Mouse (Mus musculus) liver, adult 2 months (tissue): ENCODE data around the gene Rhobtb1.

ENCODE experiments used
- CTCF ChIP-seq: fragments of 200-500 bp; IDR thresholded peaks from 2 replicates; pipeline ENCODE4 v1.5.1; 2011; ENCODE audit warnings: low read depth, low read length, control low read depth
- POLR2A ChIP-seq: fragments of 200-500 bp; IDR thresholded peaks from 2 replicates; pipeline ENCODE4 v1.6.1; 2011; ENCODE audit warnings: low read length, control low read depth; ENCODE audit not compliant: insufficient read depth; ENCODE audit errors: extremely low read depth

DNA sequence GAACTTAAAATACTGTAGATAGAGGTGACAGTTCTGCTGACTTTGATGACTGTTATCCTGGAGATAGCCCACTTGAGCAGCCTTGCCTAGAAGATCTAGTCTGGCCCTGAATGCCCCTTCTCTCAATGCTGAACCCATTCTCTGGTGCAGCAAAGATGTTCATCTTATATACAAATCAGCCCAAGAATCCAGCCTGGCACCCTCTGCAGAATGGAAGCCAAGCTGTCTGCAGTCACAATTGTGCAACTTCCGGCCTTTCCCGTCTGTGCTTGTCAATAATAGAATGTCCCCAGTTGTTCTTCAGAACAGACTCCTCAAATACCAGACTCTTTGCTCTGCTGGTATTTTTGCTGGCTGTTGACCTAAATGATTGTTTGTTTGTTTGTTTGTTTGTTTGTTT, 89.3 kb downstream of the Rhobtb1 start:
- no peak for TF ChIP-seq CTCF
- no peak for TF ChIP-seq POLR2A
